Mouse (Mus musculus) adrenal gland, postnatal 36 days (tissue): ENCODE results near the gene Ypel5. TPM values are rescaled to one million over a fixed set of nuclear protein-coding genes. Genes with fewer than 3 reads are reported as not detected.

Experiments used
- total RNA-seq, 2 experiments: library from RNA; stranded (reverse); gene quantifications; 2 replicates each; pipeline ENCODE4 v1.2.3; 2021

Gene Ypel5
- total RNA-seq, 2 experiments from 2014 or later = 73.2 to 75.3 TPM

Other genes starting within 250 kb of the Ypel5 start
- not detected for gene Alk, start 231.8 kb upstream of the Ypel5 start, total RNA-seq
- 10 to 100 TPM; 24.2 to 29.8 TPM for gene Lbh, start 81.9 kb downstream of the Ypel5 start, total RNA-seq